8 mouse cellular contexts compared by ENCODE assay signal in the genomic region with DNA sequence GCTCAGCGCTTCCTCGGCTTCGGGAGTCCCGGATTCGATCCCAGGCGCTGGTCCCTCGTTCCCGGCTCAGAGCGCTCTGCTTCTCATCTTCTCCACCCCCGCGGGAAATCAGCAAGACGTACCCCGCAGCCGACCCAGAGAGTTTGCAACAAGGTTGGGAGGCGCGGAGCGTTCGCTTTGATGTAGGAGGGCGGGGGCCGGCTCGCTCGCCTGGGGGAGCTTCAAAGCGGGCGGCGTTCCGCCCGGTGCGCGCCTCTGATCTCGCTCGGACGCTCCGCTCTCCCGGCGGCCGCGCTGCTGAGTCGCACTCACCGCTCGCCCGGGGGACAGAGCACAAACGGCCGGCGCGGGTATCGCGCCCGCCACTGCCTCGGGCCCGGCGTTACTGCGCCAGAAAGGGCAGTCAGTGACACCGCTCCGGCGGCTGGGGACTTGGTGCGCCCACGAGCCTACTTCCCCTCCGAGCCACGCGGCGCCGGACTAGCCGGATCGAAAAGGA. TPM values are rescaled to one million over a fixed set of nuclear protein-coding genes. Genes with fewer than 3 reads are reported as not detected.
DNase-seq lines count a peak whose midpoint lies in the region; ATAC-seq and TF ChIP-seq lines count a peak whose summit lies in the region.

No protein-coding gene starts in this region.

- 0 out of 2 replicates have a peak, but pooled peaks cover 3% of the 10 kb centered on the region for H3K4me1 ChIP-seq in lung, embryonic 14.5 days (ENCODE audit: insufficient read depth)
- peaks cover 22% of the 10 kb centered on the region; the same call in 1 of the 2 replicates for H3K4me1 ChIP-seq in embryonic facial prominence, embryonic 12.5 days
- peaks cover 20% of the 10 kb centered on the region for H3K4me1 ChIP-seq in hindbrain, embryonic 15.5 days (replicated peaks)
- peaks cover 29% of the 10 kb centered on the region for H3K4me1 ChIP-seq in midbrain, embryonic 15.5 days

- no peaks in the 10 kb centered on the region for H3K36me3 ChIP-seq in lung, embryonic 14.5 days (ENCODE audit: insufficient read depth)
- H3K36me3 ChIP-seq in embryonic facial prominence, embryonic 12.5 days, result no peaks in the 10 kb centered on the region
- H3K36me3 ChIP-seq in hindbrain, embryonic 15.5 days, result no peaks in the 10 kb centered on the region
- no peaks in the 10 kb centered on the region for H3K36me3 ChIP-seq in midbrain, embryonic 15.5 days (replicated peaks)

- peak overlapping the region; percentile 64 for H3K4me2 ChIP-seq in lung, embryonic 14.5 days
- H3K4me2 ChIP-seq in embryonic facial prominence, embryonic 12.5 days (replicated peaks), result peak overlapping the region; percentile 61
- H3K4me2 ChIP-seq in hindbrain, embryonic 15.5 days, result peak overlapping the region; percentile 52
- H3K4me2 ChIP-seq in midbrain, embryonic 15.5 days, result peak overlapping the region; percentile 52

- peak; percentile 30 for ATAC-seq in lung, embryonic 14.5 days (ENCODE audit: insufficient read depth)
- ATAC-seq in embryonic facial prominence, embryonic 12.5 days (ENCODE audit: insufficient number of reproducible peaks, insufficient read depth, low FRiP score, low TSS enrichment), result no peak
- no peak for ATAC-seq in hindbrain, embryonic 15.5 days (ENCODE audit: low FRiP score, low read depth)
- peak; percentile 15; the same call in 1 of the 2 replicates for ATAC-seq in midbrain, embryonic 15.5 days (replicated peaks)

- under 1% methylated on average over 63 of the region's 64 CpGs for WGBS in lung, embryonic 14.5 days
- WGBS in embryonic facial prominence, embryonic 12.5 days, result under 1% methylated on average over 64 of the region's 64 CpGs
- under 1% methylated on average over 64 of the region's 64 CpGs for WGBS in hindbrain, embryonic 15.5 days
- WGBS in midbrain, embryonic 15.5 days, result under 1% methylated on average over 60 of the region's 64 CpGs

- peaks cover 99% of the 10 kb centered on the region for H3K27me3 ChIP-seq in lung, embryonic 14.5 days (ENCODE audit: insufficient read depth, low read length)
- peaks cover 78% of the 10 kb centered on the region for H3K27me3 ChIP-seq in embryonic facial prominence, embryonic 12.5 days
- peaks cover 50% of the 10 kb centered on the region for H3K27me3 ChIP-seq in hindbrain, embryonic 15.5 days
- H3K27me3 ChIP-seq in midbrain, embryonic 15.5 days (replicated peaks), result peaks cover 76% of the 10 kb centered on the region

- no peak overlapping the region for H3K27ac ChIP-seq in lung, embryonic 14.5 days (ENCODE audit: low read depth)
- H3K27ac ChIP-seq in embryonic facial prominence, embryonic 12.5 days, result no peak overlapping the region
- H3K27ac ChIP-seq in hindbrain, embryonic 15.5 days (replicated peaks), result peak overlapping the region; percentile 67
- no peak overlapping the region for H3K27ac ChIP-seq in midbrain, embryonic 15.5 days

- no peaks in the 10 kb centered on the region for H3K9me3 ChIP-seq in lung, embryonic 14.5 days (ENCODE audit: low read depth, low read length)
- no peaks in the 10 kb centered on the region for H3K9me3 ChIP-seq in embryonic facial prominence, embryonic 12.5 days
- H3K9me3 ChIP-seq in hindbrain, embryonic 15.5 days, result no peaks in the 10 kb centered on the region
- no peaks in the 10 kb centered on the region for H3K9me3 ChIP-seq in midbrain, embryonic 15.5 days

- peak overlapping the region; percentile 16; the same call in 1 of the 2 replicates for H3K9ac ChIP-seq in lung, embryonic 14.5 days
- H3K9ac ChIP-seq in embryonic facial prominence, embryonic 12.5 days, result peak overlapping the region; percentile 42; the same call in 1 of the 2 replicates
- peak overlapping the region; percentile 28 for H3K9ac ChIP-seq in hindbrain, embryonic 15.5 days
- no peak overlapping the region for H3K9ac ChIP-seq in midbrain, embryonic 15.5 days

- peak overlapping the region; percentile 38 for H3K4me3 ChIP-seq in lung, embryonic 14.5 days (ENCODE audit: low read depth, low read length)
- H3K4me3 ChIP-seq in embryonic facial prominence, embryonic 12.5 days, result peak overlapping the region; percentile 44
- peak overlapping the region; percentile 38 for H3K4me3 ChIP-seq in hindbrain, embryonic 15.5 days
- H3K4me3 ChIP-seq in midbrain, embryonic 15.5 days, result peak overlapping the region; percentile 35

- DNase-seq in lung, embryonic 14.5 days, result peak; percentile 57
- DNase-seq in lung, postnatal 10 days, result no peak
- no peak for DNase-seq in frontal cortex, postnatal 36 days (ENCODE audit: low spot score in 2 of 2)
- no peak for DNase-seq in left cerebral cortex, adult 18-20 months (ENCODE audit: low spot score in 2 of 2)
- DNase-seq in layer of hippocampus, postnatal 25 days (ENCODE audit: extremely low spot score in 1 of 2, low spot score in 1 of 2), result no peak

- no peak for TF ChIP-seq CTCF in lung, embryonic 14.5 days (IDR thresholded peaks at IDR 0.05; ENCODE audit: low read depth)

RNA-seq across cellular contexts. Expression of a gene that starts 0.3 kb away (rescaled TPM):
- 0.08 and 0.16 TPM in 2 replicates for polyA plus RNA-seq in lung, embryonic 14.5 days (2014; fragmentation: Nextera tagmentation; extraction: Ambion mirVana)
- 0.55 and 0.87 TPM in 2 replicates for polyA plus RNA-seq in embryonic facial prominence, embryonic 12.5 days (2016; fragmentation: Nextera tagmentation; extraction: Ambion mirVana)
- polyA plus RNA-seq in hindbrain, embryonic 15.5 days (2015; fragmentation: Nextera tagmentation; extraction: Ambion mirVana), result 6.2 and 6.4 TPM in 2 replicates
- 2.1 and 2.5 TPM in 2 replicates for polyA plus RNA-seq in midbrain, embryonic 15.5 days (2015; fragmentation: Nextera tagmentation; extraction: Ambion mirVana)
- under 1 TPM; 0.16 to 0.26 TPM for total RNA-seq in left cerebral cortex, adult 18-20 months (2021)
- under 1 TPM; 0.30 to 0.31 TPM for total RNA-seq in layer of hippocampus, postnatal 25 days (2021)

Comparison
In these comparisons a context has a peak if more than half of its experiments do, and no peak if none do; other contexts are left out.
1. ATAC-seq: peak in lung, embryonic 14.5 days (single experiment) and midbrain, embryonic 15.5 days (single experiment); none in embryonic facial prominence, embryonic 12.5 days (single experiment) and hindbrain, embryonic 15.5 days (single experiment).
2. Peak in every context shown above with its lines, with median percentiles within 50 percentile points of each other: H3K4me2 ChIP-seq and H3K4me3 ChIP-seq.